ENCODE assay signal across 13 mouse cellular contexts in genomic region chr11:115179881-115180280, GRCm38 (mm10). TPM values are rescaled to one million over a fixed set of nuclear protein-coding genes. Genes with fewer than 3 reads are reported as not detected.
DNase-seq lines count a peak whose midpoint lies in the region; ATAC-seq and TF ChIP-seq lines count a peak whose summit lies in the region.
"Had no signal": no experiment of that assay in that cellular context is flagged by ENCODE, and none has a peak within 500 bp of the region (broad histone marks: within the 10 kb centered on the region; RNA-seq: fewer than 3 reads in every experiment).

No protein-coding gene starts in this region.

- no peaks in the 10 kb centered on the region for H3K36me3 ChIP-seq in forebrain, embryonic 15.5 days
- H3K36me3 ChIP-seq in forebrain, embryonic 11.5 days (ENCODE audit: control insufficient read depth, insufficient read depth, low read length): no peaks in the 10 kb centered on the region
- H3K36me3 ChIP-seq in hindbrain, postnatal 0 days (ENCODE audit: insufficient read depth, low read length): no peaks in the 10 kb centered on the region
- H3K36me3 ChIP-seq: embryonic facial prominence, embryonic 15.5 days had no signal

- no peak for DNase-seq in forebrain, embryonic 11.5 days (ENCODE audit: low spot score)
- peak; percentile 90 for DNase-seq in kidney, adult 9 months
- DNase-seq in kidney, postnatal 4 days: no peak
- peak; percentile 48 for DNase-seq in MN1 (ENCODE audit: low spot score)
- peak; percentile 52 for DNase-seq in hindbrain, postnatal 0 days (ENCODE audit: low spot score)
- DNase-seq in heart, adult 18-20 months: no peak
- no peak for DNase-seq in gastrocnemius, postnatal 14 days
- DNase-seq: heart, postnatal 4 days; thymus, postnatal 4 days had no signal

- peak overlapping the region; percentile 67 for H3K27ac ChIP-seq in forebrain, embryonic 15.5 days (replicated peaks)
- H3K27ac ChIP-seq in forebrain, embryonic 11.5 days (ENCODE audit: low read depth, low read length): no peak overlapping the region
- peak overlapping the region; percentile 64; the same call in 1 of the 2 replicates for H3K27ac ChIP-seq in hindbrain, postnatal 0 days
- H3K27ac ChIP-seq: embryonic facial prominence, embryonic 15.5 days; macrophage had no signal

- 80% methylated on average over 6 of the region's 6 CpGs for WGBS in forebrain, embryonic 15.5 days
- WGBS in forebrain, embryonic 11.5 days: 91% methylated on average over 6 of the region's 6 CpGs
- WGBS in hindbrain, postnatal 0 days: 43% methylated on average over 6 of the region's 6 CpGs

- no peak overlapping the region for H3K9ac ChIP-seq in forebrain, embryonic 15.5 days (replicated peaks)
- no peak overlapping the region for H3K9ac ChIP-seq in forebrain, embryonic 11.5 days (ENCODE audit: low read length)
- no peak overlapping the region for H3K9ac ChIP-seq in hindbrain, postnatal 0 days (replicated peaks; ENCODE audit: low read length)
- H3K9ac ChIP-seq: embryonic facial prominence, embryonic 15.5 days had no signal

- H3K4me1 ChIP-seq in forebrain, embryonic 15.5 days: peaks cover 34% of the 10 kb centered on the region
- peaks cover 23% of the 10 kb centered on the region for H3K4me1 ChIP-seq in forebrain, embryonic 11.5 days (replicated peaks; ENCODE audit: control insufficient read depth, insufficient read depth, low read length)
- H3K4me1 ChIP-seq in hindbrain, postnatal 0 days (ENCODE audit: insufficient read depth, low read length): peaks cover 6% of the 10 kb centered on the region

- H3K4me3 ChIP-seq in forebrain, embryonic 15.5 days: no peak overlapping the region
- no peak overlapping the region for H3K4me3 ChIP-seq in forebrain, embryonic 11.5 days (ENCODE audit: low read depth, low read length)
- no peak overlapping the region for H3K4me3 ChIP-seq in hindbrain, postnatal 0 days (ENCODE audit: low read length)
- H3K4me3 ChIP-seq: embryonic facial prominence, embryonic 15.5 days had no signal

- TF ChIP-seq CTCF in hindbrain, postnatal 0 days (IDR thresholded peaks at IDR 0.05; ENCODE audit: low read depth): no peak

- ATAC-seq in forebrain, embryonic 15.5 days (replicated peaks): no peak
- ATAC-seq in forebrain, embryonic 11.5 days (replicated peaks; ENCODE audit: low FRiP score): no peak
- no peak for ATAC-seq in hindbrain, postnatal 0 days

- H3K4me2 ChIP-seq in forebrain, embryonic 15.5 days (replicated peaks): no peak overlapping the region
- H3K4me2 ChIP-seq in forebrain, embryonic 11.5 days (ENCODE audit: low read depth, low read length, severe bottlenecking): no peak overlapping the region
- no peak overlapping the region for H3K4me2 ChIP-seq in hindbrain, postnatal 0 days (ENCODE audit: low read depth, low read length)
- H3K4me2 ChIP-seq: embryonic facial prominence, embryonic 15.5 days had no signal

- intact Hi-C loops in gastrocnemius, postnatal 14 days (cut with DNase I; ENCODE audit: low total_unique reads): no loop called here

- H3K27me3 ChIP-seq in forebrain, embryonic 15.5 days: no peaks in the 10 kb centered on the region
- H3K27me3 ChIP-seq in forebrain, embryonic 11.5 days (ENCODE audit: control insufficient read depth, insufficient read depth, low read length): no peaks in the 10 kb centered on the region
- H3K27me3 ChIP-seq in hindbrain, postnatal 0 days (ENCODE audit: insufficient read depth, low read length): no peaks in the 10 kb centered on the region

- no peaks in the 10 kb centered on the region for H3K9me3 ChIP-seq in forebrain, embryonic 15.5 days
- H3K9me3 ChIP-seq in forebrain, embryonic 11.5 days (ENCODE audit: control insufficient read depth, low read length): no peaks in the 10 kb centered on the region
- no peaks in the 10 kb centered on the region for H3K9me3 ChIP-seq in hindbrain, postnatal 0 days (ENCODE audit: low read length)
- H3K9me3 ChIP-seq: embryonic facial prominence, embryonic 15.5 days had no signal

RNA-seq across cellular contexts. Expression of gene Tmem104, which starts 7.4 kb away (rescaled TPM):
- 10.8 and 12.4 TPM in 2 replicates for polyA plus RNA-seq in forebrain, embryonic 15.5 days (2015; fragmentation: Nextera tagmentation; extraction: Ambion mirVana)
- polyA plus RNA-seq in forebrain, embryonic 11.5 days (2014; fragmentation: Nextera tagmentation; extraction: Ambion mirVana): 8.8 and 9.2 TPM in 2 replicates
- total RNA-seq in hindbrain, postnatal 0 days (2014; rRNA removed): 6.4 and 11.1 TPM in 2 replicates
- 10.1 and 13.5 TPM in 2 replicates for polyA plus RNA-seq in hindbrain, postnatal 0 days (2015; fragmentation: Nextera tagmentation; extraction: Ambion mirVana)
- total RNA-seq in heart, adult 18-20 months (2021): 10 to 100 TPM; 10.9 to 12.9 TPM
- total RNA-seq in gastrocnemius, postnatal 14 days (2021): 1 to 10 TPM; 4.5 to 4.9 TPM

RNA-seq across cellular contexts. Expression of gene Nat9, which starts 7.8 kb away (rescaled TPM):
- polyA plus RNA-seq in forebrain, embryonic 15.5 days (2015; fragmentation: Nextera tagmentation; extraction: Ambion mirVana): 19.0 and 24.1 TPM in 2 replicates
- polyA plus RNA-seq in forebrain, embryonic 11.5 days (2014; fragmentation: Nextera tagmentation; extraction: Ambion mirVana): 13.8 and 16.0 TPM in 2 replicates
- 17.3 and 27.8 TPM in 2 replicates for total RNA-seq in hindbrain, postnatal 0 days (2014; rRNA removed)
- 17.3 and 22.2 TPM in 2 replicates for polyA plus RNA-seq in hindbrain, postnatal 0 days (2015; fragmentation: Nextera tagmentation; extraction: Ambion mirVana)
- 10 to 100 TPM; 20.7 to 25.1 TPM for total RNA-seq in heart, adult 18-20 months (2021)
- 10 to 100 TPM; 13.1 to 14.0 TPM for total RNA-seq in gastrocnemius, postnatal 14 days (2021)

RNA-seq across cellular contexts. Expression of gene Slc9a3r1, which starts 16.7 kb away (rescaled TPM):
- 45.8 and 50.5 TPM in 2 replicates for polyA plus RNA-seq in forebrain, embryonic 15.5 days (2015; fragmentation: Nextera tagmentation; extraction: Ambion mirVana)
- 34.3 and 35.2 TPM in 2 replicates for polyA plus RNA-seq in forebrain, embryonic 11.5 days (2014; fragmentation: Nextera tagmentation; extraction: Ambion mirVana)
- total RNA-seq in hindbrain, postnatal 0 days (2014; rRNA removed): 72.6 and 76.9 TPM in 2 replicates
- polyA plus RNA-seq in hindbrain, postnatal 0 days (2015; fragmentation: Nextera tagmentation; extraction: Ambion mirVana): 91.8 and 98.2 TPM in 2 replicates
- 1 to 10 TPM; 7.7 to 9.1 TPM for total RNA-seq in heart, adult 18-20 months (2021)
- 1 to 10 TPM; 4.9 to 5.9 TPM for total RNA-seq in gastrocnemius, postnatal 14 days (2021)

RNA-seq across cellular contexts. Expression of gene Cd300lf, which starts 46.1 kb away (rescaled TPM):
- 0.10 TPM in 1 of 2 replicates, not detected in the other for polyA plus RNA-seq in forebrain, embryonic 15.5 days (2015; fragmentation: Nextera tagmentation; extraction: Ambion mirVana)
- polyA plus RNA-seq in forebrain, embryonic 11.5 days (2014; fragmentation: Nextera tagmentation; extraction: Ambion mirVana): not detected in 2 replicates
- not detected in 2 replicates for total RNA-seq in hindbrain, postnatal 0 days (2014; rRNA removed)
- 0.23 and 0.37 TPM in 2 replicates for polyA plus RNA-seq in hindbrain, postnatal 0 days (2015; fragmentation: Nextera tagmentation; extraction: Ambion mirVana)
- total RNA-seq in heart, adult 18-20 months (2021): under 1 TPM in 1 of 2 experiments, not detected in 1; 0.36 TPM
- not detected for total RNA-seq in gastrocnemius, postnatal 14 days (2021)
- total RNA-seq: common myeloid progenitor, adult 5-6 weeks had no signal

Comparison
In these comparisons a context has a peak if more than half of its experiments do, and no peak if none do; other contexts are left out.
1. DNase-seq: peak in kidney, adult 9 months (single experiment), MN1 (single experiment) and hindbrain, postnatal 0 days (single experiment); none in forebrain, embryonic 11.5 days (single experiment), kidney, postnatal 4 days (0 of 2), heart, adult 18-20 months (0 of 2) and gastrocnemius, postnatal 14 days (single experiment).